Mouse (Mus musculus) CD4-positive, CD25-positive, alpha-beta regulatory T cell, adult 2 months (primary cell): ENCODE results near the gene Mybbp1a.

ENCODE experiments used
- DNase-seq: peaks from one replicate; pipeline ENCODE4 v3.0.0-alpha.2; 2012; ENCODE audit warnings: low read depth, low spot score

The Mybbp1a gene

GRCm38 (mm10) chr11:72477653-72478052, 36.5 kb downstream of the Mybbp1a start:
- DNase-seq = no peak

- DNase-seq = no peak
Observed at GRCm38 (mm10) chr11:72478228-72478627, 37.1 kb downstream of the Mybbp1a start.

GRCm38 (mm10) chr11:72479499-72479898, 38.3 kb downstream of the Mybbp1a start:
- no peak for DNase-seq

- no peak for DNase-seq
Observed at GRCm38 (mm10) chr11:72481313-72481712, 40.2 kb downstream of the Mybbp1a start.

- no peak for DNase-seq
Observed at GRCm38 (mm10) chr11:72481952-72482351, 40.8 kb downstream of the Mybbp1a start.

GRCm38 (mm10) chr11:72484549-72484948, 43.4 kb downstream of the Mybbp1a start:
- no peak for DNase-seq

GRCm38 (mm10) chr11:72485157-72485556, 44.0 kb downstream of the Mybbp1a start:
- no peak for DNase-seq

GRCm38 (mm10) chr11:72485960-72486359, 44.8 kb downstream of the Mybbp1a start:
- DNase-seq = no peak

GRCm38 (mm10) chr11:72487171-72487570, 46.0 kb downstream of the Mybbp1a start:
- no peak for DNase-seq

GRCm38 (mm10) chr11:72487739-72488138, 46.6 kb downstream of the Mybbp1a start:
- DNase-seq = no peak

- no peak for DNase-seq
Observed at GRCm38 (mm10) chr11:72488753-72489271, 47.7 kb downstream of the Mybbp1a start.

GRCm38 (mm10) chr11:72489397-72489796, 48.2 kb downstream of the Mybbp1a start:
- no peak for DNase-seq

GRCm38 (mm10) chr11:72489881-72490301, 48.7 kb downstream of the Mybbp1a start, which contains the start of gene Spns2:
Gene Spns2, minus strand, starts transcription at chr11:72489904.
- peak; percentile 53 for DNase-seq

GRCm38 (mm10) chr11:72491130-72491960, 50.2 kb downstream of the Mybbp1a start:
- DNase-seq = no peak

GRCm38 (mm10) chr11:72494046-72494988, 53.2 kb downstream of the Mybbp1a start:
- DNase-seq = no peak

GRCm38 (mm10) chr11:72496066-72496465, 54.9 kb downstream of the Mybbp1a start:
- no peak for DNase-seq

- DNase-seq = no peak
Observed at GRCm38 (mm10) chr11:72496775-72497174, 55.6 kb downstream of the Mybbp1a start.

- DNase-seq = no peak
Observed at GRCm38 (mm10) chr11:72497367-72497766, 56.2 kb downstream of the Mybbp1a start.

- no peak for DNase-seq
Observed at GRCm38 (mm10) chr11:72500139-72500538, 59.0 kb downstream of the Mybbp1a start.
